Mouse (Mus musculus) megakaryocyte, adult 5-6 weeks (primary cell): ENCODE data around the gene Gpr35. TPM values are rescaled to one million over a fixed set of nuclear protein-coding genes. Genes with fewer than 3 reads are reported as not detected.

ENCODE experiments used
- ATAC-seq: 2 replicates; pipeline ENCODE4 v1.8.0; 2016; ENCODE audit warnings: mild to moderate bottlenecking, inconsistent platforms; ENCODE audit not compliant: poor library complexity, severe bottlenecking
- total RNA-seq, 2 experiments: library from RNA; stranded (forward) in 1 of 2; stranded (reverse) in 1 of 2; fragments of 153-499, 151-499 nt in 1 of 2; fragments of 221-1000, 200-1000 nt in 1 of 2; gene quantifications; 2 replicates each; pipeline versions ENCODE4 v1.2.3 to v1.2.4; 2015 to 2017

Gpr35 gene
- total RNA-seq, 2 experiments from 2014 or later = 46.4 to 72.6 TPM

- no peak for ATAC-seq
Measured at GRCm38 (mm10) chr1:93033989-93034388, 83.3 kb downstream of the Gpr35 start.

DNA sequence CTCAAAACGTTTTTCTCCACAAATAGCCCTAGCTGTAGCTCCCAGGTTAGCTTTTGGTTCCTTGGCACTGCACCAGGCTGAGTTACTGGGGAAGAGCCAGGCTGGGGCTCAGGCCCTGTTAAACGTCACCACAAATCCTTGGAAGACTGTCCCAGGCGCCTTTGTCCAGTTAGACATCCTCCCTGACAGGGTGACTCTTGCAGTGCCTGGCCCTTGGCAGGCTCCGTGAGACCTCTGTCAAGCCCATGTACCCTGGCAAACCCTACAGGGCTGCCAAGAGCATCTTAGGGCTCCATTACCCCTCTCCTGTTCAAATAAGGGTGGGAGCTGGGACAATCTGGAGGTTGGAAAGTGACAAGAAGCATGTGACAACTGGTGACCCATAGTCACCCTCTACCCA, 85.3 kb downstream of the Gpr35 start:
- ATAC-seq = no peak

Other genes starting within 250 kb of the Gpr35 start
- 13.7 and 17.2 TPM in 2 replicates for gene Gpc1, start 119.2 kb upstream of the Gpr35 start, total RNA-seq (2015)
- gene Gpc1, start 119.2 kb upstream of the Gpr35 start, total RNA-seq (2017) = 19.9 and 20.4 TPM in 2 replicates
- gene Ankmy1, start 48.0 kb upstream of the Gpr35 start, total RNA-seq (2015) = 0.20 TPM in 1 of 2 replicates, not detected in the other
- not detected in 2 replicates for gene Ankmy1, start 48.0 kb upstream of the Gpr35 start, total RNA-seq (2017)
- gene Dusp28, start 43.9 kb upstream of the Gpr35 start, total RNA-seq (2015) = 8.2 and 8.9 TPM in 2 replicates
- 2.0 and 2.4 TPM in 2 replicates for gene Dusp28, start 43.9 kb upstream of the Gpr35 start, total RNA-seq (2017)
- 29.3 and 30.1 TPM in 2 replicates for gene Rnpepl1, start 40.1 kb upstream of the Gpr35 start, total RNA-seq (2015)
- gene Rnpepl1, start 40.1 kb upstream of the Gpr35 start, total RNA-seq (2017) = 20.4 and 23.6 TPM in 2 replicates
- gene Capn10, start 16.5 kb upstream of the Gpr35 start, total RNA-seq (2015) = 2.7 and 5.2 TPM in 2 replicates
- 6.4 and 8.7 TPM in 2 replicates for gene Capn10, start 16.5 kb upstream of the Gpr35 start, total RNA-seq (2017)
- gene Aqp12, start 55.5 kb downstream of the Gpr35 start, total RNA-seq (2015) = not detected in 2 replicates
- gene Aqp12, start 55.5 kb downstream of the Gpr35 start, total RNA-seq (2017) = not detected in 2 replicates
- gene Kif1a, start 151.1 kb downstream of the Gpr35 start, total RNA-seq (2015) = not detected in 2 replicates
- not detected in 2 replicates for gene Kif1a, start 151.1 kb downstream of the Gpr35 start, total RNA-seq (2017)
- gene Agxt, start 184.4 kb downstream of the Gpr35 start, total RNA-seq (2015) = not detected in 2 replicates
- not detected in 2 replicates for gene Agxt, start 184.4 kb downstream of the Gpr35 start, total RNA-seq (2017)
- not detected in 2 replicates for gene 2310007B03Rik, start 210.1 kb downstream of the Gpr35 start, total RNA-seq (2015)
- not detected in 2 replicates for gene 2310007B03Rik, start 210.1 kb downstream of the Gpr35 start, total RNA-seq (2017)
- gene Crocc2, start 217.9 kb downstream of the Gpr35 start, total RNA-seq (2015) = not detected in 2 replicates
- gene Crocc2, start 217.9 kb downstream of the Gpr35 start, total RNA-seq (2017) = not detected in 2 replicates